Mouse (Mus musculus) CH12.LX (cell line): ENCODE data around the gene Hdac9.

Source experiments
- CTCF ChIP-seq, 2 experiments: IDR thresholded peaks in 1 of 2; conservative IDR thresholded peaks in 1 of 2; 2 replicates each; pipeline ENCODE4 v1.5.1; 2011 to 2012; ENCODE audit warnings: low read depth in 2 of 2, low read length in 2 of 2, improper control_type of control experiment in 1 of 2, inconsistent platforms in 1 of 2, mild to moderate bottlenecking in 1 of 2, moderate library complexity in 1 of 2
- IRF4 ChIP-seq: IDR thresholded peaks from 2 replicates; pipeline ENCODE4 v1.6.1; 2014; ENCODE audit warnings: low read depth, mild to moderate bottlenecking, inconsistent platforms, low read length, improper control_type of control experiment
- JUN ChIP-seq: IDR thresholded peaks from 2 replicates; pipeline ENCODE4 v1.6.1; 2011; ENCODE audit warnings: low read depth, mild to moderate bottlenecking, low read length, improper control_type of control experiment, moderate library complexity; ENCODE audit not compliant: insufficient read depth
- MXI1 ChIP-seq: IDR thresholded peaks from 2 replicates; pipeline ENCODE4 v1.6.1; 2011; ENCODE audit warnings: mild to moderate bottlenecking, low read depth, low read length, improper control_type of control experiment
- POLR2A ChIP-seq: IDR thresholded peaks from 2 replicates; pipeline ENCODE4 v1.6.1; 2011; ENCODE audit warnings: low read depth, mild to moderate bottlenecking, improper control_type of control experiment, low read length
- TCF12 ChIP-seq: IDR thresholded peaks from 2 replicates; pipeline ENCODE4 v1.6.1; 2014; ENCODE audit warnings: low read depth, mild to moderate bottlenecking, inconsistent platforms, low read length, improper control_type of control experiment
- UBTF ChIP-seq: IDR thresholded peaks from 2 replicates; pipeline ENCODE4 v1.6.1; 2012; ENCODE audit warnings: low read depth, mild to moderate bottlenecking, inconsistent platforms, low read length, improper control_type of control experiment, moderate library complexity

GRCm38 (mm10) chr12:34292346-34292745 is 624.5 kb downstream of the Hdac9 start:
- no peak for TF ChIP-seq IRF4
- TF ChIP-seq CTCF (conservative IDR thresholded peaks at IDR 0.05 in 1 of 2, IDR thresholded peaks at IDR 0.05 in 1 of 2; ENCODE audit: low read depth in 2 of 2, low read length in 2 of 2): no peak
- no peak for TF ChIP-seq POLR2A
- TF ChIP-seq UBTF: no peak
- TF ChIP-seq TCF12: no peak
- no peak for TF ChIP-seq JUN
- TF ChIP-seq MXI1: no peak
